Mouse (Mus musculus) heart, embryonic 10.5 days (tissue): ENCODE measurements around the gene Fhod1. TPM values are rescaled to one million over a fixed set of nuclear protein-coding genes. Genes with fewer than 3 reads are reported as not detected.

Experiments
- DNase-seq: peaks from one replicate; pipeline ENCODE4 v3.0.0-alpha.2; 2017; ENCODE audit warnings: low spot score
- H3K27ac ChIP-seq: fragments of 300-500 bp; sonication (generic); 2 replicates; pipeline ENCODE4 v1.5.1; 2016; ENCODE audit warnings: mild to moderate bottlenecking
- H3K27me3 ChIP-seq: fragments of 300-500 bp; sonication (generic); 2 replicates; pipeline ENCODE4 v1.6.1; 2016; ENCODE audit warnings: mild to moderate bottlenecking; ENCODE audit not compliant: poor library complexity, insufficient read depth, severe bottlenecking
- H3K36me3 ChIP-seq: fragments of 300-500 bp; sonication (generic); 2 replicates; pipeline ENCODE4 v1.6.1; 2016; ENCODE audit warnings: mild to moderate bottlenecking, moderate library complexity
- H3K4me1 ChIP-seq: fragments of 300-500 bp; sonication (generic); 2 replicates; pipeline ENCODE4 v1.6.1; 2016; ENCODE audit warnings: mild to moderate bottlenecking
- H3K4me3 ChIP-seq: fragments of 300-500 bp; sonication (generic); 2 replicates; pipeline ENCODE4 v1.5.1; 2016; ENCODE audit warnings: mild to moderate bottlenecking, moderate library complexity
- H3K9me3 ChIP-seq: fragments of 300-500 bp; sonication (generic); 2 replicates; pipeline ENCODE4 v1.6.1; 2016; ENCODE audit warnings: mild to moderate bottlenecking, moderate library complexity
- WGBS: fragments of 180-500 bp; shearing (Covaris S2); methylation state at CpG from one replicate; pipeline ENCODE4 v1.1.7; 2016; 5-methylcytosine and 5-hydroxymethylcytosine counted together
- microRNA counts: library from miRNA; unstranded; fragments of <30 nt; microRNA quantifications from one replicate; lab custom pipeline; 2017
- microRNA-seq: library from miRNA; unstranded; fragments of <30 nt; microRNA quantifications from one replicate; pipeline ENCODE4, GENCODE M21; 2017
- polyA plus RNA-seq: library from polyadenylated mRNA; unstranded; fragments of >200 nt; fragmentation: Nextera tagmentation; extraction: Ambion mirVana; gene quantifications from 2 replicates; pipeline ENCODE4 v1.2.1, GENCODE M21; 2016

The Fhod1 gene
- polyA plus RNA-seq, 1 experiment from 2014 or later = 3.0 TPM

DNA sequence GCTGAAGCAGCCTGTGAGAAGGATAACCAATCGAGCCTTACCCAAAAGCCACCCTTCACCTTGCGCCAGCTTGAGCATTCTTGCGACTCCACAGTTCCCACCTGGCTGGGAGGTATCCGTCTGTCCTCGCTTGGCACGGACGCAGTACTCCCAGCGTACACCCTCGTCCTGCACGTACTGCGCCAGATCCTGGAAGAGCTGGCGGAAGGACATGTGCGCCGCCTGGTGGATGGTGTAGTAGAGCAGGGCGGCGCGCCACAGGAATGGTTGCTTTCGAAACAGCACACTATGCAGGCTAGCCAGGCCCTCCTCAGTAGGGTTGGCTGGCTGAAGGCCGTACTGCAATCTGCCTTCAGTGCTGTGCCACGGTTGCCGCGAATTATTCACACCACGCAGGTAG is 64.7 kb downstream of the Fhod1 start:
- H3K4me1 ChIP-seq = peaks cover 14% of the 10 kb centered on the region
- 20% methylated on average over 23 of the region's 23 CpGs for WGBS
- DNase-seq = no peak
- no peak overlapping the region for H3K27ac ChIP-seq
- peaks cover 18% of the 10 kb centered on the region; the same call in 1 of the 2 replicates for H3K36me3 ChIP-seq
- H3K27me3 ChIP-seq = peaks cover 85% of the 10 kb centered on the region
- H3K4me3 ChIP-seq = no peak overlapping the region
- H3K9me3 ChIP-seq = no peaks in the 10 kb centered on the region

DNA sequence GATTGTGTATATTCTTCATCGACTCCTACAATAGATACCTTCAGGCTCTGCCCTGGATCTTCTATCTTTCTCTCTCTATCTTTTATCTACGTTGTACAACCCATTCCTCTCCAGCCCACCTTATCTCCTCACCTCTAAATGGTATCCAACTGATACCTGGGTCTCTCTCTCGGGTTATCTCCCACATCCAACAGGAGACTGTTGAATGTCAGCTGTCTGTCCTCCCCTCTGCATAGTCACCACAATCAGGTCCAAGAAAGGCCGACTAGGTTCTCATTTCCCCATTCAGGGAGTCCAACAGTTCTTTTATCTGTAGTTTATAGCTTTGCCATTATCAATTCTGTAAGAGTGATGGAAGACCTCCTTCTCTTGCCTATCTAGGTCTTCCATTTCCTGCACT is 65.5 kb downstream of the Fhod1 start:
- Histone ChIP-seq H3K27me3 (peaks cover 94% of the 10 kb centered on the region), H3K36me3 (peaks cover 18% of the 10 kb centered on the region; the same call in 1 of the 2 replicates), H3K9me3 (no peaks in the 10 kb centered on the region), H3K4me3 (no peak overlapping the region), H3K27ac (no peak overlapping the region), H3K4me1 (peaks cover 14% of the 10 kb centered on the region)
- no peak for DNase-seq
- 59% methylated on average over 4 of the region's 4 CpGs for WGBS

DNA sequence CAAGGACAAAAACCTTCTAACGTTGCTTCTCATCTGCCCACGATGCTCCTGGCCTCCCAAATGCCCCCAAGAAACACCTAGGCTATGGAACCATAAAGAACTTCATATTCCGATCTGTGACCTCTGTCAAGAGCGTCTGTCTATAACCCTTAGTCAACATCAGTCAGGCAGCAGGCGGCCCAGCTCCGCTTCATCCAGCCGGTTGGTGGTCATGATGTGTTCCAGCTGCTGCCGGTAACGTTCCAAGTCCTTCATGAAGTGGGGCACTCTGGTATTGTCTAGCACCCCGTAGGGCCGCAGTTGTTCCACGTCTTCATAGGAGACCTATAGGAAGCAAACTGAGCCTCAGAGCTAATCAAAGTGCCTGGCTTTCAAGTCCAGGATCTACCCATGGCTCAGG is 65.9 kb downstream of the Fhod1 start:
- no peaks in the 10 kb centered on the region for H3K9me3 ChIP-seq
- H3K4me3 ChIP-seq = no peak overlapping the region
- H3K36me3 ChIP-seq = peaks cover 18% of the 10 kb centered on the region; the same call in 1 of the 2 replicates
- no peak for DNase-seq
- peaks cover 97% of the 10 kb centered on the region for H3K27me3 ChIP-seq
- peaks cover 16% of the 10 kb centered on the region for H3K4me1 ChIP-seq
- H3K27ac ChIP-seq = no peak overlapping the region
- 88% methylated on average over 12 of the region's 12 CpGs for WGBS

DNA sequence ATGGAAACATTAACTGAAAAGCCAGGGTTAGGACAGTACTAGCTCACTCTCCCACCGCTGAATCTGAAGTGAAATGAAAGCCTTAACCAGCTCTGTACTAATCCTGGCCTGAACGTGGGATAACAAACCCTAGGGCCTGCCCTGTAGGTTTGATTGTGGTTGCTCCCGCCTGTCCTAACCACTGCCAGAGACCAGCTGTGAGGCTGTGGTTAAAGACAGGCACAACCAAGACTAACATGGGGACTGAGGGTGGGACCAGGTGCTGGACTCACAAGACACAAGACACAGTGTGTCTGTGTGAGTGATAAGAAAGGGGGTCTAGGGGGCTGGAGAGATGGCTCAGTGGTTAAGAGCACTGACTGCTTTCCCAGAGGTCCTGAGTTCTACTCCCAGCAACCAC is 67.2 kb downstream of the Fhod1 start:
- Histone ChIP-seq H3K27ac (no peak overlapping the region), H3K9me3 (no peaks in the 10 kb centered on the region), H3K27me3 (peaks cover 98% of the 10 kb centered on the region), H3K4me1 (peaks cover 29% of the 10 kb centered on the region), H3K36me3 (peaks cover 18% of the 10 kb centered on the region; the same call in 1 of the 2 replicates), H3K4me3 (no peak overlapping the region)
- 74% methylated on average over 3 of the region's 3 CpGs for WGBS
- no peak for DNase-seq

MicroRNAs encoded within 50 kb of the gene (microRNA counts, 519-probe panel; counts per million panel counts)
- not detected for microRNA mmu-miR-328 (lab: Ali Mortazavi, UCI)

Small RNAs within 50 kb of the gene (microRNA-seq; reads per million reads assigned to microRNA genes)
- gene Gm27320 (not detected), gene Mir328 (251 reads per million, percentile 61 among the genes with 10 or more reads in this experiment)

Other genes with a start within 250 kb of the Fhod1 start
- gene Ces4a, start 216.2 kb downstream of the Fhod1 start, polyA plus RNA-seq = not detected in 2 replicates
- gene Cbfb, start 177.3 kb downstream of the Fhod1 start, polyA plus RNA-seq = 47.5 and 59.6 TPM in 2 replicates
- gene D230025D16Rik, start 122.8 kb downstream of the Fhod1 start, polyA plus RNA-seq = 19.3 and 20.7 TPM in 2 replicates
- 7.6 and 8.1 TPM in 2 replicates for gene B3gnt9, start 92.8 kb downstream of the Fhod1 start, polyA plus RNA-seq
- 19.0 and 19.4 TPM in 2 replicates for gene Tradd, start 83.3 kb downstream of the Fhod1 start, polyA plus RNA-seq
- 2.0 and 2.4 TPM in 2 replicates for gene Fbxl8, start 83.3 kb downstream of the Fhod1 start, polyA plus RNA-seq
- 0.16 TPM in 1 of 2 replicates, not detected in the other for gene Hsf4, start 78.2 kb downstream of the Fhod1 start, polyA plus RNA-seq
- gene Nol3, start 71.8 kb downstream of the Fhod1 start, polyA plus RNA-seq = 1.2 and 1.3 TPM in 2 replicates
- gene 4931428F04Rik, start 58.1 kb downstream of the Fhod1 start, polyA plus RNA-seq = 7.4 and 8.6 TPM in 2 replicates
- gene Exoc3l, start 51.9 kb downstream of the Fhod1 start, polyA plus RNA-seq = 16.7 and 18.9 TPM in 2 replicates
- gene E2f4, start 50.3 kb downstream of the Fhod1 start, polyA plus RNA-seq = 91.4 and 114 TPM in 2 replicates
- 3.9 and 4.4 TPM in 2 replicates for gene Elmo3, start 42.4 kb downstream of the Fhod1 start, polyA plus RNA-seq
- gene Lrrc29, start 21.7 kb downstream of the Fhod1 start, polyA plus RNA-seq = 1.5 and 1.9 TPM in 2 replicates
- gene Tmem208, start 21.6 kb downstream of the Fhod1 start, polyA plus RNA-seq = 99.6 and 101 TPM in 2 replicates
- gene Slc9a5, start 890 bp upstream of the Fhod1 start, polyA plus RNA-seq = 1.8 and 2.4 TPM in 2 replicates
- gene Plekhg4, start 25.3 kb upstream of the Fhod1 start, polyA plus RNA-seq = 0.12 and 0.44 TPM in 2 replicates
- gene Kctd19, start 65.5 kb upstream of the Fhod1 start, polyA plus RNA-seq = not detected in 2 replicates
- 0.09 TPM in 1 of 2 replicates, not detected in the other for gene Lrrc36, start 65.6 kb upstream of the Fhod1 start, polyA plus RNA-seq
- gene Tppp3, start 123.6 kb upstream of the Fhod1 start, polyA plus RNA-seq = 25.5 and 28.4 TPM in 2 replicates
- gene Zdhhc1, start 148.9 kb upstream of the Fhod1 start, polyA plus RNA-seq = 16.1 and 21.6 TPM in 2 replicates
- 14.8 and 37.5 TPM in 2 replicates for gene Hsd11b2, start 170.8 kb upstream of the Fhod1 start, polyA plus RNA-seq
- gene Atp6v0d1, start 218.1 kb upstream of the Fhod1 start, polyA plus RNA-seq = 69.7 and 70.6 TPM in 2 replicates